Mouse (Mus musculus) erythroblast, embryonic 14.5 days (primary cell): ENCODE measurements around the gene H13. TPM values are rescaled to one million over a fixed set of nuclear protein-coding genes. Genes with fewer than 3 reads are reported as not detected.

Experiments used
- H3K27me3 ChIP-seq: 2 replicates; pipeline ENCODE4 v1.6.1; 2012; ENCODE audit warnings: inconsistent platforms; ENCODE audit not compliant: control insufficient read depth
- H3K36me3 ChIP-seq: 2 replicates; pipeline ENCODE4 v1.6.1; 2012; ENCODE audit warnings: mild to moderate bottlenecking, inconsistent platforms; ENCODE audit not compliant: control insufficient read depth
- H3K4me1 ChIP-seq: 2 replicates; pipeline ENCODE4 v1.6.1; 2012; ENCODE audit warnings: inconsistent platforms; ENCODE audit not compliant: control insufficient read depth
- H3K4me3 ChIP-seq: replicated peaks from 2 replicates; pipeline ENCODE3; 2012; ENCODE audit warnings: moderate library complexity, mild to moderate bottlenecking, inconsistent platforms
- H3K9me3 ChIP-seq: 2 replicates; pipeline ENCODE4 v1.6.1; 2012; ENCODE audit warnings: low read length, inconsistent platforms, mixed read lengths; ENCODE audit not compliant: control insufficient read depth
- GATA1 ChIP-seq: IDR thresholded peaks from 2 replicates; pipeline ENCODE4 v1.6.1; 2012; ENCODE audit warnings: low read length, inconsistent platforms, mixed read lengths
- TAL1 ChIP-seq: IDR thresholded peaks from 3 replicates; pipeline ENCODE4 v1.6.1; 2012; ENCODE audit warnings: low read length, inconsistent platforms, mixed read lengths
- polyA plus RNA-seq: library from polyadenylated mRNA; stranded (reverse); fragments of >175 nt; gene quantifications from 2 replicates; pipeline ENCODE4 v1.2.3, GENCODE M21; 2012

H13 gene
- polyA plus RNA-seq, 1 experiment: 2.4 TPM

GRCm38 (mm10) chr2:152705993-152706571, 36.8 kb downstream of the H13 start:
- TF ChIP-seq GATA1 (no peak), TAL1 (no peak)

GRCm38 (mm10) chr2:152707186-152707585, 37.9 kb downstream of the H13 start:
- Histone ChIP-seq H3K4me1 (peaks cover 15% of the 10 kb centered on the region), H3K27me3 (no peaks in the 10 kb centered on the region), H3K9me3 (no peaks in the 10 kb centered on the region), H3K4me3 (peak overlapping the region; percentile 39), H3K36me3 (peaks cover 49% of the 10 kb centered on the region)
- TF ChIP-seq TAL1: no peak
- no peak for TF ChIP-seq GATA1

More at GRCm38 (mm10) chr2:152705993-152706571, 36.8 kb downstream of the H13 start:
- Histone ChIP-seq H3K9me3 (peaks cover 5% of the 10 kb centered on the region; the same call in 1 of the 2 replicates), H3K4me3 (no peak overlapping the region), H3K36me3 (peaks cover 60% of the 10 kb centered on the region), H3K4me1 (peaks cover 15% of the 10 kb centered on the region), H3K27me3 (no peaks in the 10 kb centered on the region)

- Histone ChIP-seq H3K4me3 (peak overlapping the region; percentile 39), H3K36me3 (peaks cover 45% of the 10 kb centered on the region), H3K27me3 (no peaks in the 10 kb centered on the region), H3K4me1 (peaks cover 15% of the 10 kb centered on the region), H3K9me3 (no peaks in the 10 kb centered on the region)
- no peak for TF ChIP-seq GATA1
- no peak for TF ChIP-seq TAL1
Measured at GRCm38 (mm10) chr2:152707627-152708026, 38.4 kb downstream of the H13 start.

- Histone ChIP-seq H3K9me3 (no peaks in the 10 kb centered on the region), H3K27me3 (no peaks in the 10 kb centered on the region), H3K36me3 (peaks cover 32% of the 10 kb centered on the region), H3K4me3 (no peak overlapping the region), H3K4me1 (peaks cover 15% of the 10 kb centered on the region)
- TF ChIP-seq GATA1 (no peak), TAL1 (no peak)
Measured at GRCm38 (mm10) chr2:152709066-152709465, 39.8 kb downstream of the H13 start.

GRCm38 (mm10) chr2:152716241-152716772, 47.0 kb downstream of the H13 start:
- Histone ChIP-seq H3K4me1 (peaks cover 2% of the 10 kb centered on the region; the same call in 1 of the 2 replicates), H3K9me3 (no peaks in the 10 kb centered on the region), H3K36me3 (no peaks in the 10 kb centered on the region), H3K4me3 (no peak overlapping the region), H3K27me3 (peaks cover 3% of the 10 kb centered on the region; the same call in 1 of the 2 replicates)
- TF ChIP-seq GATA1 (no peak), TAL1 (no peak)

- H3K9me3 ChIP-seq: no peaks in the 10 kb centered on the region
- peaks cover 10% of the 10 kb centered on the region for H3K27me3 ChIP-seq
- peaks cover 2% of the 10 kb centered on the region; the same call in 1 of the 2 replicates for H3K4me1 ChIP-seq
- no peak overlapping the region for H3K4me3 ChIP-seq
- TF ChIP-seq TAL1 (no peak), GATA1 (no peak)
- no peaks in the 10 kb centered on the region for H3K36me3 ChIP-seq
Measured at GRCm38 (mm10) chr2:152717652-152718051, 48.4 kb downstream of the H13 start.

GRCm38 (mm10) chr2:152718076-152718475, 48.8 kb downstream of the H13 start:
- TF ChIP-seq TAL1: no peak
- no peak for TF ChIP-seq GATA1
- no peaks in the 10 kb centered on the region for H3K36me3 ChIP-seq
- no peaks in the 10 kb centered on the region for H3K9me3 ChIP-seq
- peaks cover 14% of the 10 kb centered on the region for H3K27me3 ChIP-seq
- H3K4me1 ChIP-seq: peaks cover 2% of the 10 kb centered on the region; the same call in 1 of the 2 replicates
- H3K4me3 ChIP-seq: no peak overlapping the region

GRCm38 (mm10) chr2:152723651-152724331, 54.5 kb downstream of the H13 start:
- H3K9me3 ChIP-seq: no peaks in the 10 kb centered on the region; the same call in 1 of the 2 replicates
- peaks cover 44% of the 10 kb centered on the region for H3K27me3 ChIP-seq
- no peak for TF ChIP-seq TAL1
- no peak for TF ChIP-seq GATA1
- H3K4me1 ChIP-seq: peaks cover 5% of the 10 kb centered on the region
- H3K4me3 ChIP-seq: no peak overlapping the region
- no peaks in the 10 kb centered on the region for H3K36me3 ChIP-seq

- peaks cover 5% of the 10 kb centered on the region for H3K4me1 ChIP-seq
- no peak for TF ChIP-seq GATA1
- H3K4me3 ChIP-seq: no peak overlapping the region
- no peaks in the 10 kb centered on the region for H3K36me3 ChIP-seq
- no peaks in the 10 kb centered on the region; the same call in 1 of the 2 replicates for H3K9me3 ChIP-seq
- peaks cover 44% of the 10 kb centered on the region for H3K27me3 ChIP-seq
Measured at GRCm38 (mm10) chr2:152724332-152724723, 55.1 kb downstream of the H13 start.
